Mouse (Mus musculus) gastrocnemius, postnatal 14 days (tissue): ENCODE measurements around the gene Papolb. TPM values are rescaled to one million over a fixed set of nuclear protein-coding genes. Genes with fewer than 3 reads are reported as not detected.
A peak's percentile ranks its signal among the peaks of the same experiment; 100 is the strongest.

ENCODE experiments used
- DNase-seq: peaks from one replicate; pipeline ENCODE4 v3.0.0; 2021; ENCODE audit warnings: mixed read lengths
- intact Hi-C: fragments of 180-260 bp; cut with DNase I; formaldehyde crosslinking; loops from one replicate; pipeline ENCODE4 v1.15.1; 2025; ENCODE audit warnings: low total_unique reads
- long read RNA-seq, 2 experiments: library from polyadenylated mRNA; stranded (forward); transcript quantifications; one replicate each; pipeline ENCODE4 v2.0.0; 2021
- total RNA-seq, 2 experiments: library from RNA; stranded (reverse); gene quantifications; 2 replicates each; pipeline ENCODE4 v1.2.3; 2021

The Papolb gene
- total RNA-seq = under 1 TPM; 0.10 to 0.18 TPM
- long read RNA-seq, experiment 1 = 0 reads
- long read RNA-seq, experiment 2 = 0 reads

DNA sequence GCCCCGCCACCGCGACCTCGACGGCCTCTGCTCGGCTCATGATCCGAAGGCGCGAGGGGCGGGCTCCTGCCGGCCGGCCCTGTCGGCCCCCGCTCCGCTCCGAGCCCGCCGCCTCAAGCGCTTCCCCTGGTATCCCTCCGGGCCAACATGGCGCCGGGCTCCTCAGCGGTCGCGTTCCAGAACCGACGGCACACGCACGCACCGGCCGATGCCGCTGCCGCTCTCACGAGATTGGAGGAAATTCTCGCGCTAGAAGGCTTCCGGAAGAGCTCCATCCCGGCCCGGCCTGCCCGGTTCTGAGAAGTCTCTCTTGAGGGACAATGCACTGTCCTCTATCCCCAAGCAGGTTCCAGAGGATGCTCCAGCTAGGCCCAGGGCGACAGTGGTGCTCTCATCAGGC, at the start of gene Papolb:
TSS of gene Papolb (minus strand) at position 162 of the 400 bp plus-strand sequence.
- intact Hi-C loops = no loop called here
- no peak for DNase-seq

DNA sequence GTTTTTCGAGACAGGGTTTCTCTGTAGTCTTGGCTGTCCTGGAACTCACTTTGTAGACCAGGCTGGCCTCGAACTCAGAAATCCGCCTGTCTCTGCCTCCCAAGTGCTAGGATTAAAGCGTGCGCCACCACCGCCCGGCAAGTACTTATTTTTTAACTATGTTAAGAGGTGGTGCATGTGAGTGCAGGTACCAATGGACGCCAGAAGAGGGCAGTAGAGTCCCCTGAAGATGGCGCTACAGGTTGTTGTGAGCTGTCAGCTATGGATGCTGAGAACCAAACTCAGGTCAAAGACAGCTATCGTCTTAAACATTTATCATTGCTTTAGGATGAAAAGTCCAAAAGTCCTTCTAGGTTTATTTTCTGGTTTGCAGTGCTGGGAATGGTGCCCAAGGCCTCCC, 48.3 kb upstream of the Papolb start:
- intact Hi-C loops = loop anchor here (5.0 kb wide), 1 partner anchor 39 kb away; no protein-coding TSS in a partner anchor
- DNase-seq = no peak

DNA sequence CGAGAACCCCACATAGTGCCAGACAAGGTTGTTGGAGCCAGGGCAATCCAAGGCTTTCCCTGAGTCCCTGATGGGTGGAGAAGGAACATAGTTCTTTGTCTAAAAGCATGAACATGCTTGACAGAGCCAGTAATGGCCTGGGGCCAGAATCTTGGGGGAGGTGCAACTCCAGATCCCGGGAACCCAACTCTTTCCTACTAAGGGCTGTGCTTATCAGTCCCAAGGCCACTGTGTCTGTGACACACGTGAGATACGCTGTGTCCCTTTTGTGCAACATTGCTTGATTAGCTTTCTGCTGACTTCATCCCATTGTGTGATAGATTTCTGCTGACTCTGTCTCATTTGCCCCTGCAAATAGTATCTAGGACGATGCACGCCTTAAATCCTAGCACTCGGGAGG, 47.0 kb upstream of the Papolb start:
- intact Hi-C loops = loop anchor here (5.0 kb wide), 1 partner anchor 40 kb away; no protein-coding TSS in a partner anchor
- DNase-seq = peak; percentile 28

DNA sequence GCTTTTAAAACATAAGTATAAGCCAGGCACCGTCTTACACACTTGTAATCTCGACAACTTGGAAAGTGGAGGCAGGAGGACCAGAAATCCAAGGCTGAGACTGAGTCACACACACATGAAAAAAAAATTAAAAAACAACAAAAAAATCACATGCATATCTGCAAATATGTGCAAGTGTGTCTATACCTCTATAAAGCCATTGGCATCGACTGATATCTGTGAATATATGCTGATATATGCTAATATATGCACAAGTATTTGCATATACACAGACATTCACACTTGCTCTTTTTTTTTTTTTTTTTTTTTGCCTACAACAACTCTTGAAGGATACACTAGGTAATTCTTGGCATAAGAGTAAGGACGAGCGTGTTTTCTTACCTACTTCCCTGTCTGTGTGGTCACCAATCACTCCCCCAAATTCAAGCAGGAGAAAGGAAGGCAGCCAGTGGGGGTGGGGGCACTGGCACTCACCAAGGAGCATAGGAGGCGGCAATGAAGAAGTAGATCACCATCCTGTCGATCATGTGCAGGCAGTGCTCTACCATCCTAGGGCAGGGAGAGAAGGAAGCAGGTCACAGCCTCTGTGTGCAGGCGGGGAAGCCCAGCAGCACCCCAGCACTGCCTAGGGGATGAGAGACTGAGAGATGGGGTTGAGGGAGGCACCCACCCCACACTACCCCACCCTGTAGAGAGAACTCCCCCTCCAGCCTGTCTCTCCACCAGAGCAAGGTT, 44.6 kb upstream of the Papolb start:
- intact Hi-C loops = loop anchor here (5.0 kb wide), 1 partner anchor 43 kb away; no protein-coding TSS in a partner anchor
- no peak for DNase-seq

DNA sequence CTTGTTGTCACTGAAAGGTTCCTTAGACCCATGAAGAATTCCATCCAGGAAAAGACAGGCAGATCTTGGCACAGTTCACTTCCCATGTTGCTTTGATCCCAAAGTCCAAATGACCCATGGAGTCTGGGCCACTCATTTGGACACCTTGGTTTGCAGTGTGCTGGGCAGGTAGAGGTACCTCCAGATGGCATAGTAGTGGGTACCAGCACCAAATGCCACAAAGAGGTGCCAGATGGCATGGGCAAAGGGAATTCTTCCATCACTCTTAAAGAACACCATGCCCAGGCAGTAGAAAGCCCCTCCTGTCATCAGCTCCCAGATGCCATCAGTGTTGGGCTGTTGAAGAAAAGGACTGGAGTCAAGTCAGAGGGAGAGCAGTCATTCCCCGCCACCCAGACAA, 34.7 kb upstream of the Papolb start:
- intact Hi-C loops = loop anchor here (5.0 kb wide), 1 partner anchor 153 kb away; no protein-coding TSS in a partner anchor

DNA sequence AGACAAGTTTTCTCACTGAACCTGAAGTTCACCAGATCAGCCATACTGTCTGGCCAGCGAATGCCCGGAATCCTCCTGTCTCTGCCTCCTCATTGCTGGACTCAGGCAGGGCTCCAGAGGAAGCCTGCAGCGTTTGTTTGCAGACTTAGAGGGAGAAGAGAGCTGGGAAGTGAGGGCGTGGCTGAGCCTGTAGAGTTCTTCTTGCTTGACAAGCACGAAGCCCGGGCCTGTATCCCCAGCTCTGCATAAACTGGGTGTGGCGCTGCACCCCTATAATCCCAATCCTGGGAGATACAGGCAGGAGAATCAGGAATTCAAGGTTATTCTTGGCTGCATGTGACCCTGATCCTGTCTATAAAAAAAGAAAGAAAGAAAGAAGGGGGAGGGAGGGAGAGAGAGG, 30.4 kb upstream of the Papolb start:
- intact Hi-C loops = loop anchor here (5.0 kb wide), 1 partner anchor 157 kb away; no protein-coding TSS in a partner anchor
- DNase-seq = no peak

More for the DNA sequence above, 34.7 kb upstream of the Papolb start:
- no peak for DNase-seq

DNA sequence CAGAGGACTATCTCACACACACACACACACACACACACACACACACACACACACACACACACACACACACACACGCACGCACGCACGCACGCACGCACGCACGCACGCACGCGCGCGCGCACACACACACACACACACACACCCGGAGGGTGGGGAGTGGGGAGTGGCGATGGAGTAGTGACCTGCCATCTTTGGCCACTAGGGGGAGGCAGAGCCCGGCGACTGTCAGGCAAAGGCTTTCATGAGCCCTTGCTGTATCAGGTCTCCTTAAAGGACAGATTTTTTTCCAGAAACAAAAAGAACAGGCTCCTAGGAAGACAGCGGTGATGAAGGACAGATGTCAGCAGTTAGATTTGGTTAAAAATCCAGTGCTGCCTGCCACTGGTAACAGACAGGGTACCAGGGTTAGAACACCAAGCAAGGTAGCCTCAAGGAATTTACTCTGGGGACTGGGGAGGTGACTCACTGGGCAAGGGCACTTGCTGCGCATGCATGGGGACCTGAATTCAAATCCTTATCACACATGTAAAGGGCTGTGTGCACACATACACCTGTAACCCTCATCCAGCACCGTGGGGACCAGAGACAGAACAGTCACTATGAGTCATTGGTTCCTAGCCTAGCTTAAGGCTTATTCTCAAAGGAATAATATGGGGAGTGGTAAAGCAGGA, 27.7 kb upstream of the Papolb start:
- DNase-seq = peak; percentile 84
- intact Hi-C loops = no loop called here

DNA sequence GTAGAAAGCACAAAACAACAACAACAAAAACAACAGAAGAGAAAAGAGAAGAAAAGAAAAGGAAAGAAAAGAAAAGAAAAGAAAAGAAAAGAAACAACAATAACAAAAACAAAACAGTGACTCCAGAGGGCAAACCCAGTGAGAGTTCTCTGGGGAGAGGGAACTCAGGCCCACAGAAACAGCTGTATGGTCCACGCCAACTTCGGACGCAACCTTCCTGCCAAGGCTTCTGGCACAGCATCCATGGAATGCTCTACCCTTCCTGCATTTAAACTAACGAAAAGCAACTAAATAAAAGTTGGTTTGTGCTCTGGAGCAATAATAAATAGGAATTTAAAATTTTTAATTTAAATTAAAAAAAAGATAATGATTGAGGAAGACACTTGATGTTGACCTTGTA, 26.8 kb upstream of the Papolb start:
- no peak for DNase-seq
- intact Hi-C loops = no loop called here

DNA sequence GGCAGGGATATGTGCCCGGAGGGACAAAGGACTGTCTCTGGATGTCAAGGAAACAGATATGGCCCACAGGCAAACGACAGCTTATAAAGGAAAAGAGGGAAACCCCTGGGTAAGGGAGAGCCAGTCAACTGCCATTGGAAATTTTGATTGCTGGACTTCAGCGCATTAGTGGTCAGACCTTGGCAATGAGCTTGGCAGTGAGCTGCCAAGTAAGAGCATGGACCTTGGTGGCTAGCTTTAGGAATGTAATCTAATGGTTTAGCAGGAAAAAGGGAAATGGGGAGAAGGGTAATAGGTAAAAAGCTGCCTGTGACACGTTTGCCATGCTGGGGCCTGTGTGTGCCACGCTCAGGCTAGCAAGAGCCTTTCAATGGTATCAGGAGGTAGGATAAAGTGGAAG, 26.0 kb upstream of the Papolb start:
- intact Hi-C loops = no loop called here
- DNase-seq = no peak

DNA sequence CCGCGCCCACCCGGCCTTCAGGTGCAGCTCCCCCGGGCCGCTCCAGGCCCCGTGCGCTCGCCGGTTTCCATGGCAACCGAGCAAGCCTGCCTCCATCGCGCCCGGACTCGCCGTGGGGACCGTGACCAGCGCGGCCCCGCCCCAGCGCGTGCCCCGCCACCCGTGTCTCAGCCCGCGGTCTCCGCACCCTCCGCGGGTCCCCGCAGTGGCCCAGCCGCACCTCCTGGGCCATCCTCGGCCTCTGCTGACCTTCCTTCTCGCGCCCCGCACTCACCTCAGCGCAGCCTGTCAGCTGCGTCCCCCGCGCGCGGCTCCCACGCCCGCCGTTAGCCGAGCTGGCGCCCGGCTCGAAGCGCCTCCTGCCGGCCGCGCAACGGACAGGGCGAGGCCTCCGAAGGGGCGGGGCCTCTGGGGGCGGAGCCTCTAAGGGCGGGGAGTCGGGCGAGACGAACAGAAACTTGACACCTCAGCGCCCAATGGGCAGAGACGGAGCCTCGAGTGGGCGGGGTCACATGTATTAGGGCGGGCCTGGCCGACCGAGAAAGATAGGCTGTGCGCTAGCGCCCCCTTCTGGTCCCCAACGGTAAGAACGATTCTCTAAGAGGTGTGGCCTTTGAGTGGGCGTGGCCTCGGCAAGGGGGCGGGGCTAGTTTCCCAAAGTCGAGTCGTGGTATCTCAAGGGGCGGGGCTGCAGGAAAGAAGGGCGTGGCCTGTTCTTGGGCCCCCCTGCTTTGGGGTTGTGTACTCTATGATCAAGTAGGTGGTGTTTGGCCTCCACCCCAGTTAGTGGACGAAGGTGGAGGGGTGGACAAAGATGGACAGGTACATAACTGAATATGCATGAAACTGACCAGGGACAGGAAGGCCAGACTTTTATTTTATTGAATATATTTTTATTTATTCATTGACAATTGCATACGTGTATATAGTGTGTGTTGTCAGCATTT, 21.1 kb upstream of the Papolb start, which contains the start of gene Radil:
TSS of gene Radil (minus strand) at position 393 of the 947 bp plus-strand sequence.
- peak; percentile 98 for DNase-seq
- intact Hi-C loops = no loop called here

DNA sequence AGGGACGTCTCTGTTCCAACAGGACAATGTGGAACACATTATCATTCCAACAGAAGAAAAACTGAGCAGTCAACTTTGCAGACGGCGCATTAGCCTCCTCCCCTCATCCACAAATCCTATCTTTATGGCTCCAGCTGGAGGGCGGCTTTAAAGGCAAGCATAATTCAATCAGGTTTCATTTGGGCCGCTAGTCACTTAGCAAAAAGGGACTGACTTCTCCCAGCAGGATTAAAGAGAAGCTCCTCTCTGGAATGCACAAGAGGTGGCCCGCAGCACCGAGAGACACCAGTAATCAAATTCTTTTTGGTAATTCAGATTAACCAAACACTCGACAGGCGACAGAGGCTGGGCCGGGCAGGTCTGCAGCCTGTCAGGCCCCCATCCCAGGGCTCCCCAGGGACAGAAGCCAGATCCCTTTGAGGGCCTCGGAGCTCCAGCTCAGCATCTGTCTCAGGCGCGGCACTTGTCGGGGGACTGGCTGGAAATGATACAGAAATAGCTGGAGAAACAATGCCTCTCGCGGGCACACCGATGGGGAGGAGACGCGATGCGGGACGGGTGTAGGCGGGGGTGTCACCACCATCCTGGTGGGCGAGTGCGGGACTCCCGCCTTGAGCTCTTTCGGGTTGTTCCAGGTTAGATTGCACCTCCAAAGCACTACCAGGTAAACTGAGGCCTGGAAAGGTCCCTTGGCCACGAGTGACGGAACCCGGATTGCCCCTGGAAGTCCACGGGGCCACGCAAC, 20.3 kb upstream of the Papolb start:
- intact Hi-C loops = loop anchor here (5.0 kb wide), 1 partner anchor 43 kb away; no protein-coding TSS in a partner anchor
- peak; percentile 41 for DNase-seq

DNA sequence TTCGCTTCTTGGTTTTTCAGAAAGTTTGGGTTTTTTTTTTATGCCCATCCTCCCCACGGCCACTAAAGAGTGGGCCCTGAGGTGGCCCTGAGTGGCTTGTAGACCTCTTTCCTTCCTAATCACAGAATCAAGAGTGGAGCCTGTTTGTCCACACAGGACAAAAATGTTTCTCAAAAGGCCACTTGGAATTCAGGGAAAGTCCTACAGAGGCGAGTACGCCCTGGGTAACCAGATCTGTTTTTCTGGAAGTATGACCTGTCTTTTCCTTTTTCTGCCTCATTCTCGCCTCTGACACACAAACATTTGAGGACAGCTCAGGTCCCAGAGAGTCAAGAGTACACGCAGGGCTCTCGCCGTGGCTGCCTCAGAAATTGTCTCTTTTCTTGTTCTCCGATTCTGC, 19.6 kb upstream of the Papolb start:
- no peak for DNase-seq
- intact Hi-C loops = loop anchor here (5.0 kb wide), 1 partner anchor 42 kb away; no protein-coding TSS in a partner anchor

DNA sequence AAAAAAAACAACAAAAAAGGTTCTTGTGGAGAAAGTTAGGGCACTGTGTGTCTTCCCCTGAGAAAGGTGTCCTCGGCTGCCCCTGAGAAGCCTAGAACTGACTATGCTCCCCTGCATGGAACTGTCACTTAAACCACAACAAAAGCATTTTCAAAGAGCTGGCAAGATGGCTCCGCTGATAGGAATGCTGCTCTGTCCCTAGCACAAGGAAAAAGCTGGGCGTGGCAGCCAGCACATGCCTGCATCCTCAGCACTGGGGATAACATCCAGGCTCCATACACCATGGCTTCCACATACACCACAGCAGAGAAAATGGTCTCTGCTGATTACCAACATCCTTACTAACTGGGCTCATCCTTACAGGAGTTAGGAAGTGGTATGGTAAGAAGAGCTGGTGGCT, 17.2 kb upstream of the Papolb start:
- intact Hi-C loops = loop anchor here (5.0 kb wide), 1 partner anchor 40 kb away; no protein-coding TSS in a partner anchor
- DNase-seq = no peak

DNA sequence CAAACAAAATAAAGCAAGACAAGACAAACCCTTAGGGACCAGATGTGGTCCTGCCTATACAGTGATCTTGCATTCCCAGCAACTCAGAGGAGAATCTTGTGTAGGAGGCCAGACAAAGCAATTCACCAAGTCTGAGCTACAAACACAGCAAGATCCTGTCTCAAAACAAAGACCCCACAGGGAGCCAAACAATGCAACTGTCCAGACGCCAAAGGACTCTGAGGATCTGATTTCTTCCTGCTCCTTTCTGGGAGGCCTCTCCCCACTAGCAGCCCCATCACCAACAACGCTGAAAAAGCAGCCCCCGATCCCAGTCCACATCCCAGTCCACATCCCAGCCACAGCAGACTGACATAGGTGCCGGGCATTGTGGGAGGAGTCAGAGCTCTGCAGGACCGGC, 16.5 kb upstream of the Papolb start:
- DNase-seq = no peak
- intact Hi-C loops = loop anchor here (5.0 kb wide), 1 partner anchor 39 kb away; no protein-coding TSS in a partner anchor

DNA sequence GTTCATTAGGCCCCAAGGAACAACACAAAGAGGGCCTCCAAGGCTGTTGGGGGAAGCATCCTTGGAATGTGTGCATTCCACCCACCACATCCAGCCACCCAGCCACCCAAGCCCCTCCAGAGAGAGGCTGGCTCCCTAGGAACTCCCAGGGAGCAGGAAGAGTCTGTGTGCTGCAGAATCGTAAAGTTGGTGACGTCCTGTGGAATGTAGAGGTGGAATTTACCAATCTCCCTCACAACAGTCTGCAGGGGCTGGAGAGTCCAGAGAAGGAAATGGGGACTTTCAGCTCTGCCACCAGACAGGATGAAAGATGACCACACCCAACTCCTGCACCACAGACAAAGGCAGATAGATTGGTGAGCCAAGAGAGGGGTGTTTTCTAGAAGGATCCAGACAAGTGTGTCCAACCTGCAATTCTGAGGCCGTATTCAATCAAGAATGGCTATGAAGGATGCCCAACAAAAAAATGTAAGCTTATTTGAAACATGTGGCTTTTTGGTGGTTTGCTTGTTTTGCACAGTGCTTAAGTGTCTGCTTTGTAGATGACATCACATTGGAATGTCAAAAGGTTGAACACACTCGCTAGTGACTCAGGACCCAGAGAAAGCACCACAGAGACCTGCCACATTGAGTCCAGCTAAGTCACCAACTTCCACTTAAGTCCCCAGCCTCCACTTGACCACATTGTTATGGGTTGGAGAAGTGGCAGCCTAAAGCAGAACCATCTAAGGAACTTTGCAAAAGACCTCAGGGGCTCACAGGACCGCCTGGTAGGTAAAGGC, 15.3 kb upstream of the Papolb start:
- no peak for DNase-seq
- intact Hi-C loops = loop anchor here (5.0 kb wide), 1 partner anchor 38 kb away; no protein-coding TSS in a partner anchor

DNA sequence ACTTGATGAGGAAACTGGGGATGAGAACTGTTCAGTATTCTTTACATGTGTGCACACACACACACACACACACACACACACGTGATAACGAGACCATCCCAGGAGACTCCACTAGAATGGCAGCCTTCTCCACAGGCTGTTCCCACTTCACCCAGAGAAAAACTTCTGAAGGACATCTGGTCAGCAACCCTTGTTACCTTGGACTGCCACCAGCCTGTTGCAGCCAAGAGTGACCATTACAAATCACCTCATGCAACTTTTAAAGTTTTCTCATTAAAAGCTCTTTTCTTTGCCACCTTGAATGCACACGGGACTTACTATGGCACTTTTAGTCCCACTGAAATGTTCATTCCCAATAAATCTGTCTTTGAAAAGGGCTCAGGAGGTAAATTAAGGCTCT, 7.4 kb upstream of the Papolb start:
- intact Hi-C loops = no loop called here
- no peak for DNase-seq

DNA sequence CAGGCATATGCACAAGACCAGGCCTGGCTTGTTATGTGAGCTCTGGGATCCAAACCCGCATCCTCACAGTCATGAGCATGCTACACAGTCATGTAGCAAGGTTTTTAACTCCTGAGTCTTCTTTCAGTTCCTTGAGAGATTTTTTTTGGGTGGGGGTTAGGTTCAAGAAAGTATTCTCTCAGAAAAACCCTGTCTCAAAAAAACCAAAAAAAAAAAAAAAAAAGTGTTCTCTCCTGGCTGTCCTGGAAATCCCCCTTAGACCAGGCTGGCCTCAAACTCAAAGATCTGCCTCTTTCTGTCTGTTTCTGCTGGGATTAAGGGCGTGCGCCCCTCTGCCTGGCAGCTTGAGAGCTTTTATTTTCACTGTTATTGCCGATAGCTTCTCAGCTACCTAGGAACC, 5.5 kb upstream of the Papolb start:
- intact Hi-C loops = no loop called here
- no peak for DNase-seq
